Mouse (Mus musculus) hindbrain, embryonic 14.5 days (tissue): ENCODE results near the gene Olfr766-ps1. TPM values are rescaled to one million over a fixed set of nuclear protein-coding genes. Genes with fewer than 3 reads are reported as not detected.
A peak's percentile ranks its signal among the peaks of the same experiment; 100 is the strongest.

Source experiments
- ATAC-seq: fragments of 200-750 bp; cut with Nextera tagmentation; 2 replicates; pipeline ENCODE4 v1.8.0; 2017; ENCODE audit warnings: moderate number of reproducible peaks, mild to moderate bottlenecking, moderate TSS enrichment, moderate library complexity; ENCODE audit not compliant: low FRiP score
- DNase-seq: peaks from one replicate; pipeline ENCODE4 v3.0.0-alpha.2; 2015; ENCODE audit warnings: low spot score
- H3K27ac ChIP-seq: fragments of 300-500 bp; sonication (generic); 2 replicates; pipeline ENCODE4 v1.5.1; 2014; ENCODE audit warnings: mild to moderate bottlenecking, moderate library complexity
- H3K27me3 ChIP-seq: fragments of 300-500 bp; sonication (generic); 2 replicates; pipeline ENCODE4 v1.6.1; 2014; ENCODE audit warnings: mild to moderate bottlenecking, low read length, mixed read lengths; ENCODE audit not compliant: control insufficient read depth, insufficient read depth
- H3K36me3 ChIP-seq: fragments of 300-500 bp; sonication (generic); replicated peaks from 2 replicates; pipeline ENCODE4 v1.6.1; 2014; ENCODE audit not compliant: control insufficient read depth, insufficient read depth
- H3K4me1 ChIP-seq: fragments of 300-500 bp; sonication (generic); replicated peaks from 2 replicates; pipeline ENCODE4 v1.6.1; 2014; ENCODE audit warnings: antibody characterized with exemption, low read length, mixed read lengths; ENCODE audit not compliant: control insufficient read depth, insufficient read depth
- H3K4me2 ChIP-seq: fragments of 300-500 bp; sonication (generic); replicated peaks from 2 replicates; pipeline ENCODE4 v1.6.1; 2014; ENCODE audit warnings: mild to moderate bottlenecking, moderate library complexity
- H3K4me3 ChIP-seq: fragments of 300-500 bp; sonication (generic); replicated peaks from 2 replicates; pipeline ENCODE4 v1.5.1; 2014; ENCODE audit warnings: mild to moderate bottlenecking, low read length
- H3K9ac ChIP-seq: fragments of 300-500 bp; sonication (generic); 2 replicates; pipeline ENCODE4 v1.6.1; 2014
- H3K9me3 ChIP-seq: fragments of 300-500 bp; sonication (generic); 2 replicates; pipeline ENCODE4 v1.6.1; 2016; ENCODE audit warnings: low read length; ENCODE audit not compliant: control insufficient read depth
- WGBS: fragments of 180-500 bp; shearing (Covaris S2); extraction: QIAGEN DNeasy Blood & Tissue Kit; methylation state at CpG from one replicate; pipeline ENCODE4 v1.1.7; 2014; 5-methylcytosine and 5-hydroxymethylcytosine counted together
- polyA plus RNA-seq: library from polyadenylated mRNA; unstranded; fragments of >200 nt; fragmentation: Nextera tagmentation; extraction: Ambion mirVana; gene quantifications from 2 replicates; pipeline ENCODE4 v1.2.1, GENCODE M21; 2014

Gene Olfr766-ps1
- polyA plus RNA-seq, 1 experiment from 2014 or later, result not detected

- Histone ChIP-seq H3K27ac (no peak overlapping the region), H3K9me3 (no peaks in the 10 kb centered on the region), H3K4me2 (no peak overlapping the region), H3K4me3 (no peak overlapping the region), H3K36me3 (no peaks in the 10 kb centered on the region), H3K9ac (no peak overlapping the region), H3K27me3 (no peaks in the 10 kb centered on the region), H3K4me1 (no peaks in the 10 kb centered on the region)
- 62% methylated on average over 3 of the region's 3 CpGs for WGBS
- ATAC-seq (peak; percentile 85), DNase-seq (peak; percentile 78)
Measured at GRCm38 (mm10) chr10:129026018-129026662, 42.6 kb downstream of the Olfr766-ps1 start.

GRCm38 (mm10) chr10:129023319-129023718 lies 45.5 kb downstream of the Olfr766-ps1 start:
- Histone ChIP-seq H3K36me3 (no peaks in the 10 kb centered on the region), H3K4me1 (no peaks in the 10 kb centered on the region), H3K4me2 (no peak overlapping the region), H3K9me3 (no peaks in the 10 kb centered on the region), H3K27me3 (no peaks in the 10 kb centered on the region), H3K27ac (no peak overlapping the region), H3K4me3 (no peak overlapping the region), H3K9ac (no peak overlapping the region)
- no peak for ATAC-seq
- DNase-seq, result no peak

- H3K36me3 ChIP-seq, result no peaks in the 10 kb centered on the region
- no peak overlapping the region for H3K4me3 ChIP-seq
- H3K27me3 ChIP-seq, result no peaks in the 10 kb centered on the region
- H3K4me1 ChIP-seq, result no peaks in the 10 kb centered on the region
- no peak overlapping the region for H3K27ac ChIP-seq
- no peaks in the 10 kb centered on the region for H3K9me3 ChIP-seq
- DNase-seq (no peak), ATAC-seq (no peak)
- H3K9ac ChIP-seq, result no peak overlapping the region
- H3K4me2 ChIP-seq, result no peak overlapping the region
Measured at GRCm38 (mm10) chr10:129014477-129014876, 54.3 kb downstream of the Olfr766-ps1 start.

Other genes with a start within 250 kb of the Olfr766-ps1 start
- 27.8 and 28.4 TPM in 2 replicates for gene Ormdl2, start 247.3 kb downstream of the Olfr766-ps1 start, polyA plus RNA-seq
- gene Gdf11, start 177.3 kb downstream of the Olfr766-ps1 start, polyA plus RNA-seq, result 5.9 and 6.7 TPM in 2 replicates
- gene Cd63, start 168.0 kb downstream of the Olfr766-ps1 start, polyA plus RNA-seq, result 215 and 239 TPM in 2 replicates
- gene Rdh5, start 146.1 kb downstream of the Olfr766-ps1 start, polyA plus RNA-seq, result 17.6 and 20.4 TPM in 2 replicates
- 228 and 269 TPM in 2 replicates for gene Bloc1s1, start 144.9 kb downstream of the Olfr766-ps1 start, polyA plus RNA-seq
- gene Itga7, start 135.2 kb downstream of the Olfr766-ps1 start, polyA plus RNA-seq, result 6.2 and 7.2 TPM in 2 replicates
- not detected in 2 replicates for gene Mettl7b, start 108.0 kb downstream of the Olfr766-ps1 start, polyA plus RNA-seq
- gene Olfr9, start 79.5 kb downstream of the Olfr766-ps1 start, polyA plus RNA-seq, result not detected in 2 replicates
- gene Olfr763, start 58.2 kb downstream of the Olfr766-ps1 start, polyA plus RNA-seq, result not detected in 2 replicates
- gene Olfr764-ps1, start 29.1 kb downstream of the Olfr766-ps1 start, polyA plus RNA-seq, result not detected in 2 replicates
- gene Olfr765, start 19.0 kb downstream of the Olfr766-ps1 start, polyA plus RNA-seq, result not detected in 2 replicates
- gene Olfr767, start 13.9 kb upstream of the Olfr766-ps1 start, polyA plus RNA-seq, result not detected in 2 replicates
- gene Olfr768, start 30.4 kb upstream of the Olfr766-ps1 start, polyA plus RNA-seq, result not detected in 2 replicates
- not detected in 2 replicates for gene Olfr769, start 48.9 kb upstream of the Olfr766-ps1 start, polyA plus RNA-seq
- not detected in 2 replicates for gene Olfr770, start 70.0 kb upstream of the Olfr766-ps1 start, polyA plus RNA-seq
- not detected in 2 replicates for gene Olfr771, start 95.8 kb upstream of the Olfr766-ps1 start, polyA plus RNA-seq
- gene Olfr772, start 108.9 kb upstream of the Olfr766-ps1 start, polyA plus RNA-seq, result not detected in 2 replicates
- gene Olfr773, start 118.4 kb upstream of the Olfr766-ps1 start, polyA plus RNA-seq, result not detected in 2 replicates
- not detected in 2 replicates for gene Olfr774, start 167.2 kb upstream of the Olfr766-ps1 start, polyA plus RNA-seq
- gene Olfr775, start 179.4 kb upstream of the Olfr766-ps1 start, polyA plus RNA-seq, result not detected in 2 replicates
- gene Olfr776, start 190.2 kb upstream of the Olfr766-ps1 start, polyA plus RNA-seq, result not detected in 2 replicates
- not detected in 2 replicates for gene Olfr777, start 202.5 kb upstream of the Olfr766-ps1 start, polyA plus RNA-seq
- not detected in 2 replicates for gene Olfr780, start 249.1 kb upstream of the Olfr766-ps1 start, polyA plus RNA-seq